Mouse (Mus musculus) spleen, adult 2 months (tissue): ENCODE measurements around the gene Tle4. TPM values are rescaled to one million over a fixed set of nuclear protein-coding genes. Genes with fewer than 3 reads are reported as not detected.

ENCODE experiments used
- DNase-seq, 2 experiments: peaks; one replicate each; pipeline versions ENCODE4 v3.0.0 to v3.0.0-alpha.2; 2012 to 2021; ENCODE audit warnings: low spot score in 2 of 2, low read depth in 1 of 2
- H3K27ac ChIP-seq: fragments of 200-500 bp; 2 replicates; pipeline ENCODE4 v1.5.1; 2012; ENCODE audit warnings: low read length, inconsistent platforms; ENCODE audit not compliant: insufficient read depth
- H3K27me3 ChIP-seq: fragments of 200-500 bp; 2 replicates; pipeline ENCODE4 v1.6.1; 2012; ENCODE audit warnings: mild to moderate bottlenecking, moderate library complexity, low read length, inconsistent platforms; ENCODE audit not compliant: control insufficient read depth, insufficient read depth
- H3K36me3 ChIP-seq: fragments of 200-500 bp; 2 replicates; pipeline ENCODE4 v1.6.1; 2012; ENCODE audit warnings: mild to moderate bottlenecking, low read length, inconsistent platforms; ENCODE audit not compliant: control insufficient read depth, insufficient read depth
- H3K4me1 ChIP-seq: fragments of 200-500 bp; 2 replicates; pipeline ENCODE4 v1.6.1; 2011; ENCODE audit warnings: inconsistent platforms; ENCODE audit not compliant: control insufficient read depth, insufficient read depth, insufficient read length
- H3K4me3 ChIP-seq: fragments of 200-500 bp; 2 replicates; pipeline ENCODE4 v1.5.1; 2011; ENCODE audit warnings: mild to moderate bottlenecking, inconsistent platforms; ENCODE audit not compliant: insufficient read depth, insufficient read length; ENCODE audit errors: extremely low read depth
- CTCF ChIP-seq: fragments of 200-500 bp; IDR thresholded peaks from 2 replicates; pipeline ENCODE4 v1.5.1; 2011; ENCODE audit warnings: mild to moderate bottlenecking, inconsistent platforms; ENCODE audit not compliant: insufficient read depth, insufficient read length, insufficient replicate concordance; ENCODE audit errors: extremely low read depth
- POLR2A ChIP-seq: fragments of 200-500 bp; IDR thresholded peaks from 2 replicates; pipeline ENCODE4 v1.6.1; 2011; ENCODE audit warnings: low read depth, low read length, inconsistent platforms
- WGBS: fragments of 180-500 bp; shearing (Covaris S2); methylation state at CpG from one replicate; pipeline ENCODE4 v1.1.7; 2018; 5-methylcytosine and 5-hydroxymethylcytosine counted together
- polyA plus RNA-seq: library from polyadenylated mRNA; depleted of rRNA; stranded (reverse); fragments of >200 nt; gene quantifications from 2 replicates; pipeline ENCODE4 v1.2.3, GENCODE M21; 2012

Tle4 gene
- polyA plus RNA-seq, 1 experiment = 15.9 TPM

DNA sequence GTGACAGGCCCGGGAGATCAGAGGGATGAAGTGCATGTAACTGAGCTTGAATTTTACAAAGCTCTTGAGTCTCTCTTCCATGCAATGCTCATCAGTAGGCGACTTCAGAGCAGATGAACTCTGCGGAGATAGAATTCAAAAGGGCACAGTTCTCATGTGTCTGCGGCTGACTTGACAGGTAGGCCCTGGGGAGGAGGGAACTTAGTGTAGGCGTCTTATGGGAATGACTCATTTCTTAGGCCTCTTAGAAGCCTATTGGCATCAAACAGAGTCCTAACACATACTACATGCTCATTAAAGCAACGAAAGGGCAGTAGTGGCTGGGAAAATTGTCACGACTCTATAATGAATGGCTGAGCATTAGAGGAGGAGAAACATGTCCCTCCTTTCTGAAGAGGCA lies 160.6 kb downstream of the Tle4 start:
- no peaks in the 10 kb centered on the region for H3K4me1 ChIP-seq
- H3K36me3 ChIP-seq = no peaks in the 10 kb centered on the region
- no peak overlapping the region for H3K4me3 ChIP-seq
- WGBS = 85% methylated on average over 7 of the region's 7 CpGs
- TF ChIP-seq POLR2A (no peak), CTCF (no peak)
- DNase-seq = no peak
- H3K27ac ChIP-seq = no peak overlapping the region
- H3K27me3 ChIP-seq = no peaks in the 10 kb centered on the region

DNA sequence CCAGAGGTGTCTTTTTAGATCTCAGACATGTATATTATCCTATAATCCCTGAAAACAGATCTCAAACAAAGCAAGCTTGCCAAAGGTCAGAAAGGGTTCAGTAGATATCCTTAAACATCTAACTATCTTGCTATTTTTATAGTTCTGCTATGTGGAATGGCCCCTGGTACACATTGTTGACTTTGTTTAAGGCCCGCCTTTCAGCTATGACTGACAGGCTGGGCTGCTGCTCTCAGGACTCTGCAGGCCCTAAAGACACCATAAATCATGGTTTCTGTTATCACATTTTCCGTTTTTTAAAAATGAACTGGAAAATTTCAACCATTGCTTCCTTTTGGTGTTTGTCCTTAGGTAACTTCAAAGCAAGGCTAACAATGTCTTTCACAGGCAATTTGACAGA lies 161.3 kb downstream of the Tle4 start:
- no peak for DNase-seq
- Histone ChIP-seq H3K4me1 (no peaks in the 10 kb centered on the region), H3K4me3 (no peak overlapping the region), H3K36me3 (no peaks in the 10 kb centered on the region), H3K27ac (no peak overlapping the region), H3K27me3 (no peaks in the 10 kb centered on the region)
- WGBS = 54% methylated on average over 2 of the region's 2 CpGs
- no peak for TF ChIP-seq POLR2A
- no peak for TF ChIP-seq CTCF

DNA sequence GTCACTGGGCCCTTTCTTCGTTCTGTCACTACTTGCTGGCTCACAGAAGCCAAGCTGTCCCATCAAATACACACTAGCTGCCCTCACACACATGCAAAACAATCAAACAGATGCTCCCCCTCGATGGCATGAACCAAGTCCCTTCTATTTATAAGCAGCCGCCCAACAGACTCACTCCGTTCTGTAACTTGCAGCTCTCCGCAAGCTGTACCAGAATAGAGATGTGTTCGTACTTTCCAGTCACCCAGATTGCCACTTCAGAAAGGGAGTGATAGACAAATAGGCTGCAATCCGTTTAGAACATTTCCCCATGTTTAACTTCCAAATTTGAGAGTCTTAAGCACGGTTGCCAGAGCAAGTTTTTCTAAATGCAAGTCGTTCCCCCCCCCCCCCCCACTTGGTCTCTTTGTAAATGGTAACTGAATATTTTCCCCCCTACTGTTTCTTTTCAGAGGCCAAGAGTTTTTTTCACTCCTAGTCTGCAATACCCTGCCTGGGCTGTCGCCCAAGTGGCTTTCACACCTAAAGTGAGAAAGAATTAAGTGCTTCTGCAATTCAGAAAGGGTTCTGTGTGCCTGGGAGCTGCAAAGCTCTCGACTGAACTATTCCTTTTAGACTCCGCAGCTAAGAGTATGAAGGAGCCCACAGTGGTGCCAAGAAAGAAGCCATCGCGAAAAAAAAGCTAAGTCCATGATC lies 162.0 kb downstream of the Tle4 start:
- H3K27me3 ChIP-seq = no peaks in the 10 kb centered on the region
- no peak for DNase-seq
- no peaks in the 10 kb centered on the region for H3K36me3 ChIP-seq
- H3K4me1 ChIP-seq = no peaks in the 10 kb centered on the region
- no peak overlapping the region for H3K4me3 ChIP-seq
- no peak overlapping the region for H3K27ac ChIP-seq
- WGBS = 62% methylated on average over 14 of the region's 14 CpGs
- TF ChIP-seq CTCF = no peak
- TF ChIP-seq POLR2A = no peak

DNA sequence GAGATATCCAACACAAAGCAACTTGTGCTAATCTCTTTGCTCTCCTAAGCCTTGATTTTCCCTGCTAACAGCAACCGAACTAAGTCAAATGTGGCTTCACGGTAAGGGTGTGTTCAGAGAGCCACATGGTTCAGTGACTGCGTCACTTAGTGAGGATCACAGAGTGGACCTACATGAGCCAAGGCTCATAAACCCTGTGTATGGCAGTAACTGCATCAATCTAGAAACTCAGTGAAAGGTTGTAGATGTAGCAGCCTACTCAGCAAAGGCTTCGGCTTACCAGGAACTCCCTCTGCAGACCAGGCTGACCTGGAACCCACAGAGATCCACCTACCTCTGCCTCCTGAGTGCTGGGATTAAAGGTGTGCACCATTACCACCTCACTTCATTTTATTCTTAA lies 164.0 kb downstream of the Tle4 start:
- no peak for TF ChIP-seq CTCF
- no peak for TF ChIP-seq POLR2A
- 95% methylated on average over 4 of the region's 4 CpGs for WGBS
- no peaks in the 10 kb centered on the region for H3K4me1 ChIP-seq
- no peak overlapping the region for H3K4me3 ChIP-seq
- H3K27me3 ChIP-seq = no peaks in the 10 kb centered on the region
- no peak for DNase-seq
- H3K36me3 ChIP-seq = no peaks in the 10 kb centered on the region
- H3K27ac ChIP-seq = no peak overlapping the region

DNA sequence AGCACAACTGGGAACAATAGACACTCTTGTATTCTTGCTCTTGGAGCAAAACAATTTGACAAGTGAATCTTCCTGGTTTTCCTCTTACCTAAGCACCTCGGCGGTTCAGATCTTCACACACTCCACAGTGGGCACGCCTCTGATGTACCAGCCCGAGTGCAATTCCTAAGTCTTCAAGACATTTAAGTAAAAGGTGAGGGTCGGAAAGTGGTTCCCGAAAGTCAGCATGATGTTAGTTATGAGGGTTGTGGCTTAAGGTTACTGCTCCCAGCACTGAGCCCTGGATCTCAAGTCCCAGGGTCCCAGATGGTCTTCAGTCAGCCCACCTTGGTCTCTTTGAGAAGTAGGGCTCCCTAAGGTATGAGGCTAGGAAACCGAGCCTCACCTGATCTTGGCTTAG lies 165.4 kb downstream of the Tle4 start:
- WGBS = 93% methylated on average over 7 of the region's 7 CpGs
- Histone ChIP-seq H3K27me3 (no peaks in the 10 kb centered on the region), H3K36me3 (no peaks in the 10 kb centered on the region), H3K27ac (no peak overlapping the region), H3K4me3 (no peak overlapping the region), H3K4me1 (no peaks in the 10 kb centered on the region)
- no peak for TF ChIP-seq POLR2A
- TF ChIP-seq CTCF = no peak
- no peak for DNase-seq

DNA sequence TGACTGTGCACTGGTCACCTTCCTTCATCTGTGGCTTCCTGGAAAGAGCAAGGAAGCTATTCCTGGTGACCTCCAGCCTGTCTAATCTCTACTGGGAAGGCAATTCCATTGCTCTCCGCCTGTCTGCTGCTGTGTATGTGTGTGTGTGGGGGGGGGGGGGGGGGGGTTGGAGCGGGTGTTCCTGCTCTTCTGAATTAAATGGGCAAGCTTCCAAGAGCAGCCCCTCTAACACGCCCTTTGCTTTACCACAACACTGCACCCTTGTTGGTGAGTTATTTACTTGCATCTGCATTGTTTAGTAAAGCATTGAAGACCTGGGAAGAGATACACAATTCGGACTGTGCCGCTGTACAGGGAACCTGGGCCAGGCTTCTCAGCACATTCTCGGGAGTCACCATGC lies 170.9 kb downstream of the Tle4 start:
- no peak overlapping the region for H3K4me3 ChIP-seq
- DNase-seq = no peak
- no peaks in the 10 kb centered on the region for H3K27me3 ChIP-seq
- no peak overlapping the region for H3K27ac ChIP-seq
- H3K4me1 ChIP-seq = no peaks in the 10 kb centered on the region
- H3K36me3 ChIP-seq = no peaks in the 10 kb centered on the region
- 79% methylated on average over 6 of the region's 6 CpGs for WGBS
- no peak for TF ChIP-seq CTCF
- TF ChIP-seq POLR2A = no peak

DNA sequence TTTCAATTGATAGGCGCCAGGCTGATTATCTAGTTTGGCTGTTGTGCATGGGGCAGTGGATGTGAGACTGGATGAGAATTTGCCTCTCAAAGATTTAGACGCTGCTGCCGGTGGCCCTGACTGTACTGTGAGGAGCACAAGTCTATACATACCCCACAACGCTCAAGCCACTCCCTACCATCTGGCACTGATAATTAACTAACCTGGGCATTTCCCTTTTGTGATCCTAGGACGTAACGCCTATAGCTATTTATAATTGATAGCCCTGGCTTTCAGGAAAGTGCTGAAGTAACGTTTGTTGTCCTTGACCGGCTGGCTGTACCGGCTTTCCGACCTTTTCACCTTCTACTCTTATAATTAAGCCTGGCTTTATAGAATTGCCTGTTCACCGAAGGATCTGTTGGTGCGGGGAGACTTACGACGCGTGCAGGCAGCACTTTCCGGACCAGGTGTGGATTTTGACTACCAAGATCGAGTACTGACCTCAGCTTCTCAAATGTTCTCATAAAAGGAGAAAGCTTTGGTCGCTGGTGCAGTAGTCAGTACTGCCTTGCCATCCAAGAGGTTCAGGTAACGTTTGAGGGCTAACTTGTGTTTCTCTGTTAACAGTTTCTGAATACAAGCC lies 171.5 kb downstream of the Tle4 start:
- Histone ChIP-seq H3K4me1 (no peaks in the 10 kb centered on the region), H3K27ac (no peak overlapping the region), H3K4me3 (no peak overlapping the region), H3K27me3 (no peaks in the 10 kb centered on the region), H3K36me3 (no peaks in the 10 kb centered on the region)
- WGBS = 73% methylated on average over 19 of the region's 19 CpGs
- no peak for DNase-seq
- no peak for TF ChIP-seq POLR2A
- no peak for TF ChIP-seq CTCF
